Mouse (Mus musculus) embryonic facial prominence, embryonic 12.5 days (tissue): ENCODE results near the gene Hfe. TPM values are rescaled to one million over a fixed set of nuclear protein-coding genes. Genes with fewer than 3 reads are reported as not detected.
A peak's percentile ranks its signal among the peaks of the same experiment; 100 is the strongest.
"Not testable (repeated sequence)": the region's sequence is repeated elsewhere in the genome, so short reads cannot be mapped to it uniquely, and the experiment has no call there.

Experiments used
- ATAC-seq: fragments of 200-750 bp; cut with Nextera tagmentation; 2 replicates; pipeline ENCODE4 v1.8.0; 2017; ENCODE audit not compliant: insufficient number of reproducible peaks, insufficient read depth, low FRiP score, low TSS enrichment
- H3K27ac ChIP-seq: fragments of 300-500 bp; sonication (generic); 2 replicates; pipeline ENCODE4 v1.5.1; 2016; ENCODE audit warnings: mild to moderate bottlenecking
- H3K27me3 ChIP-seq: fragments of 300-500 bp; sonication (generic); 2 replicates; pipeline ENCODE4 v1.6.1; 2016; ENCODE audit warnings: mild to moderate bottlenecking, moderate library complexity
- H3K36me3 ChIP-seq: fragments of 300-500 bp; sonication (generic); 2 replicates; pipeline ENCODE4 v1.6.1; 2016; ENCODE audit warnings: mild to moderate bottlenecking
- H3K4me1 ChIP-seq: fragments of 300-500 bp; sonication (generic); 2 replicates; pipeline ENCODE4 v1.6.1; 2016
- H3K4me2 ChIP-seq: fragments of 300-500 bp; sonication (generic); replicated peaks from 2 replicates; pipeline ENCODE4 v1.6.1; 2016; ENCODE audit warnings: mild to moderate bottlenecking, moderate library complexity
- H3K4me3 ChIP-seq: fragments of 300-500 bp; sonication (generic); 2 replicates; pipeline ENCODE4 v1.5.1; 2016; ENCODE audit warnings: mild to moderate bottlenecking
- H3K9ac ChIP-seq: fragments of 300-500 bp; sonication (generic); 2 replicates; pipeline ENCODE4 v1.6.1; 2016; ENCODE audit warnings: mild to moderate bottlenecking, moderate library complexity
- H3K9me3 ChIP-seq: fragments of 300-500 bp; sonication (generic); 2 replicates; pipeline ENCODE4 v1.6.1; 2016; ENCODE audit warnings: mild to moderate bottlenecking, moderate library complexity
- WGBS: fragments of 180-500 bp; shearing (Covaris S2); methylation state at CpG from one replicate; pipeline ENCODE4 v1.1.7; 2016; 5-methylcytosine and 5-hydroxymethylcytosine counted together
- polyA plus RNA-seq: library from polyadenylated mRNA; unstranded; fragments of >200 nt; fragmentation: Nextera tagmentation; extraction: Ambion mirVana; gene quantifications from 2 replicates; pipeline ENCODE4 v1.2.1, GENCODE M21; 2016

Hfe gene
- 3.2 and 3.5 TPM in 2 replicates for polyA plus RNA-seq

GRCm38 (mm10) chr13:23710374-23711089, at the start of gene Hfe:
Gene Hfe, minus strand, starts transcription at chr13:23710854.
- ATAC-seq, result no peak
- peak within 1 kb of the TSS; percentile 62 for H3K4me2 ChIP-seq

GRCm38 (mm10) chr13:23759916-23760239, 49.2 kb upstream of the Hfe start:
- Histone ChIP-seq H3K4me3 (peak overlapping the region; percentile 43), H3K4me1 (peaks cover 14% of the 10 kb centered on the region)
- ATAC-seq, result no peak

More at GRCm38 (mm10) chr13:23710374-23711089, at the start of gene Hfe:
- Histone ChIP-seq H3K9me3 (no peaks in the 10 kb centered on the region), H3K9ac (peak within 1 kb of the TSS; percentile 43), H3K27ac (no peak within 1 kb of the TSS), H3K4me3 (peak within 1 kb of the TSS; percentile 36), H3K27me3 (no peaks in the 10 kb centered on the region), H3K36me3 (no peaks in the 10 kb centered on the region), H3K4me1 (peaks cover 14% of the 10 kb centered on the region; the same call in 1 of the 2 replicates)
- WGBS, result 3% methylated on average over 17 of the region's 17 CpGs

DNA sequence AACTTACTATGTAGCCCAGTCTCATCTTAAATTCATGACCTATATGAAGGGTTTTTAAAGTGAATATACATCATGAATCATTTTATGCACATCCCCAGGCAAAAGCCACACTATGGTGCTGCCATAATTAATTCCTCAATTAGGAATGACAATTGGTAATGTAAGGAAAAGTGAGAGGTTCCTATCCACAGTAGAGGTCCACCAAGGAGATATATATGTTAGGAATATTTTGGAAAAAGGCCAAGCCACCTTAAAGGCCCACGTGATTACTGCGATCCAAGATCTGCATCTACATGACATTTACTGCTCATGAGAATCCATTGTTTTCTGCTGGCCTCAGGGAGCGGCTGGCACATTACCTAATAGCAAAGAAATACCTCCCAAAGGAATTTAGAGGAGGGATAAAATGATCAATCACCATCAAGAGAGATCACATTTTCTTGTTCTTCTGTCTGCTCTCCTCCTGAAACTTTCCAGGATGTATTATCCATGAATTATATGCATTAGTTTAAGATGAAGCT, 48.7 kb upstream of the Hfe start:
- H3K4me3 ChIP-seq, result no peak overlapping the region
- H3K9ac ChIP-seq, result no peak overlapping the region
- no peaks in the 10 kb centered on the region for H3K9me3 ChIP-seq
- 82% methylated on average over 3 of the region's 3 CpGs for WGBS
- no peaks in the 10 kb centered on the region for H3K36me3 ChIP-seq
- ATAC-seq, result no peak
- H3K4me1 ChIP-seq, result peaks cover 10% of the 10 kb centered on the region
- H3K4me2 ChIP-seq, result no peak overlapping the region
- H3K27me3 ChIP-seq, result no peaks in the 10 kb centered on the region
- H3K27ac ChIP-seq, result peak overlapping the region; percentile 90

More at GRCm38 (mm10) chr13:23759916-23760239, 49.2 kb upstream of the Hfe start:
- Histone ChIP-seq H3K27ac (peak overlapping the region; percentile 90), H3K9ac (peak overlapping the region; percentile 50; the same call in 1 of the 2 replicates), H3K36me3 (no peaks in the 10 kb centered on the region), H3K4me2 (peak overlapping the region; percentile 86), H3K9me3 (no peaks in the 10 kb centered on the region), H3K27me3 (no peaks in the 10 kb centered on the region)
- WGBS, result 68% methylated on average over 1 of the region's 1 CpGs

- Histone ChIP-seq H3K4me1 (peaks cover 7% of the 10 kb centered on the region), H3K9ac (no peak overlapping the region), H3K27me3 (no peaks in the 10 kb centered on the region), H3K36me3 (no peaks in the 10 kb centered on the region), H3K4me2 (peak overlapping the region; percentile 61; the same call in 1 of the 2 replicates), H3K4me3 (no peak overlapping the region), H3K9me3 (no peaks in the 10 kb centered on the region), H3K27ac (peak overlapping the region; percentile 70; the same call in 1 of the 2 replicates)
- WGBS, result 55% methylated on average over 3 of the region's 3 CpGs
- no peak for ATAC-seq
Observed at GRCm38 (mm10) chr13:23757921-23758320, 47.3 kb upstream of the Hfe start.

- Histone ChIP-seq H3K9me3 (no peaks in the 10 kb centered on the region), H3K4me1 (peaks cover 7% of the 10 kb centered on the region), H3K9ac (peak overlapping the region; percentile 55), H3K27me3 (no peaks in the 10 kb centered on the region), H3K36me3 (no peaks in the 10 kb centered on the region), H3K4me3 (peak overlapping the region; percentile 42), H3K4me2 (peak overlapping the region; percentile 61), H3K27ac (peak overlapping the region; percentile 95)
- WGBS, result under 1% methylated on average over 17 of the region's 23 CpGs
- no peak for ATAC-seq
Observed at GRCm38 (mm10) chr13:23757211-23757773, 46.6 kb upstream of the Hfe start.

GRCm38 (mm10) chr13:23756790-23757189, 46.1 kb upstream of the Hfe start, which contains the start of gene Hist1h4b:
Gene Hist1h4b, plus strand, starts transcription at chr13:23757013.
- H3K4me1 ChIP-seq, result peaks cover 7% of the 10 kb centered on the region
- 0% methylated on average over 20 of the region's 22 CpGs for WGBS
- H3K27ac ChIP-seq, result peak within 1 kb of the TSS; percentile 95
- H3K9ac ChIP-seq, result peak within 1 kb of the TSS; percentile 55
- no peaks in the 10 kb centered on the region for H3K27me3 ChIP-seq
- H3K4me3 ChIP-seq, result peak within 1 kb of the TSS; percentile 42
- ATAC-seq, result peak; percentile 86
- no peaks in the 10 kb centered on the region for H3K9me3 ChIP-seq
- peak within 1 kb of the TSS; percentile 61 for H3K4me2 ChIP-seq
- no peaks in the 10 kb centered on the region for H3K36me3 ChIP-seq

- Histone ChIP-seq H3K9me3 (no peaks in the 10 kb centered on the region), H3K9ac (no peak overlapping the region), H3K4me3 (no peak overlapping the region), H3K4me2 (no peak overlapping the region), H3K27ac (peak overlapping the region; percentile 54), H3K4me1 (peaks cover 3% of the 10 kb centered on the region), H3K27me3 (no peaks in the 10 kb centered on the region), H3K36me3 (no peaks in the 10 kb centered on the region)
- no peak for ATAC-seq
Observed at GRCm38 (mm10) chr13:23755000-23755399, 44.3 kb upstream of the Hfe start.

- Histone ChIP-seq H3K27me3 (no peaks in the 10 kb centered on the region), H3K9me3 (no peaks in the 10 kb centered on the region), H3K27ac (peak overlapping the region; percentile 88), H3K4me2 (peak overlapping the region; percentile 57), H3K4me3 (peak overlapping the region; percentile 41), H3K36me3 (no peaks in the 10 kb centered on the region), H3K4me1 (no peaks in the 10 kb centered on the region), H3K9ac (no peak overlapping the region)
- ATAC-seq, result no peak
- 52% methylated on average over 4 of the region's 4 CpGs for WGBS
Observed at GRCm38 (mm10) chr13:23753314-23754078, 42.8 kb upstream of the Hfe start.

DNA sequence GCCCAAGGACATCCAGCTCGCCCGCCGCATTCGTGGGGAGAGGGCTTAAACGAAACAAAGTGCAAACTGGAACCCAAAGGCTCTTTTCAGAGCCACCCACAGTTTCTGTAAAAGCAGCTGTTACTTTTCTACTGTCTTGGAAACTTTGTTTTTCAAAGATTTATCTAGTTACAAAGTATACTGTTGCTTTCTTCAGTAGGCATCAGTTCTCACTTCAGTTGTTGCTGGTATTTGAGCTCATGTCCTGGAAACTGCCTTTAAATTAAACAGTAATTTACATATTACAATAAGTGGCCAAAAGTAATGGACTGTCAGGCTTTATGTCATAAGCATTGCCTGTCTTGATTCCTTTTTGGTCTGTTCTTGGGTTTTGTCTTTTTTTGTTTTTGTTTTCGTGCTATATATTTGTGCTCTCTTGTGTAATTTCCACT, 42.1 kb upstream of the Hfe start:
- Histone ChIP-seq H3K9ac (peak overlapping the region; percentile 59), H3K27ac (peak overlapping the region; percentile 88), H3K27me3 (no peaks in the 10 kb centered on the region), H3K36me3 (no peaks in the 10 kb centered on the region), H3K9me3 (no peaks in the 10 kb centered on the region), H3K4me2 (peak overlapping the region; percentile 57), H3K4me1 (peaks cover 5% of the 10 kb centered on the region; the same call in 1 of the 2 replicates), H3K4me3 (peak overlapping the region; percentile 41)
- ATAC-seq, result no peak
- WGBS, result under 1% methylated on average over 6 of the region's 6 CpGs

DNA sequence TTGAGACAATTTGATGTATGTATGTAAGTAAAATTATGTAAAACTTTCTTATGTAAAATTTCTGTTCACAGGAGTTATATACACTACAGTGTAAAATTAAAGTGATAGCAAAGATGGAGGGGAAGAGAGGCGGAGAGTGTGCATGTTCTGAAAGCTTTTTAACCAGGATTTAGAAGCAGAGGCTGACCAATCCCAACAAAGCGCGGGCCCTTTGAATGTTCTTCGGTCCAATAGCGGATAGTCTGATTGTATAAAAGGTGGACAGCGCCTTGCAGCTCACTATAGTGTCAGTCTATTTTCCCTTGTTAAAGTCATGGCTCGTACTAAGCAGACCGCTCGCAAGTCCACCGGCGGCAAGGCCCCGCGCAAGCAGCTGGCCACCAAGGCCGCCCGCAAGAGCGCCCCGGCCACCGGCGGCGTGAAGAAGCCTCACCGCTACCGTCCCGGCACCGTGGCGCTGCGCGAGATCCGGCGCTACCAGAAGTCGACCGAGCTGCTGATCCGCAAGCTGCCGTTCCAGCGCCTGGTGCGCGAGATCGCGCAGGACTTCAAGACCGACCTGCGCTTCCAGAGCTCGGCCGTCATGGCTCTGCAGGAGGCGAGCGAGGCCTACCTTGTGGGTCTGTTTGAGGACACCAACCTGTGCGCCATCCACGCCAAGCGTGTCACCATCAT, 41.5 kb upstream of the Hfe start, which contains the start of gene Hist1h3b:
Gene Hist1h3b (plus strand): TSS at position 201 of the 675 bp plus-strand sequence.
- H3K4me3 ChIP-seq, result peak within 1 kb of the TSS; percentile 42
- H3K27me3 ChIP-seq, H3K36me3 ChIP-seq, H3K4me1 ChIP-seq, H3K9me3 ChIP-seq: not testable (repeated sequence)
- H3K9ac ChIP-seq, result peak within 1 kb of the TSS; percentile 59
- 1% methylated on average over 22 of the region's 47 CpGs for WGBS
- peak within 1 kb of the TSS; percentile 96 for H3K27ac ChIP-seq
- peak within 1 kb of the TSS; percentile 57 for H3K4me2 ChIP-seq
- ATAC-seq, result peak; percentile 88

GRCm38 (mm10) chr13:23751478-23751956, 40.9 kb upstream of the Hfe start:
- H3K27ac ChIP-seq, result peak overlapping the region; percentile 96
- peak overlapping the region; percentile 55 for H3K4me2 ChIP-seq
- peak overlapping the region; percentile 42 for H3K4me3 ChIP-seq
- no peaks in the 10 kb centered on the region for H3K36me3 ChIP-seq
- no peaks in the 10 kb centered on the region for H3K27me3 ChIP-seq
- ATAC-seq, result no peak
- peaks cover 5% of the 10 kb centered on the region; the same call in 1 of the 2 replicates for H3K4me1 ChIP-seq
- peak overlapping the region; percentile 58 for H3K9ac ChIP-seq
- no peaks in the 10 kb centered on the region for H3K9me3 ChIP-seq
- under 1% methylated on average over 11 of the region's 11 CpGs for WGBS
